Mouse (Mus musculus) bone marrow macrophage, adult 2 months (primary cell): ENCODE data around the gene Catsperz. TPM values are rescaled to one million over a fixed set of nuclear protein-coding genes. Genes with fewer than 3 reads are reported as not detected.
A peak's percentile ranks its signal among the peaks of the same experiment; 100 is the strongest.

Source experiments
- H3K27ac ChIP-seq: 2 replicates; pipeline ENCODE4 v1.5.1; 2012; ENCODE audit warnings: low read depth, low read length; ENCODE audit not compliant: insufficient read depth
- H3K4me1 ChIP-seq: 2 replicates; pipeline ENCODE4 v1.6.1; 2012; ENCODE audit warnings: low read length; ENCODE audit not compliant: control insufficient read depth, insufficient read depth
- H3K4me3 ChIP-seq: 2 replicates; pipeline ENCODE4 v1.5.1; 2012; ENCODE audit warnings: mild to moderate bottlenecking, low read length, moderate library complexity; ENCODE audit not compliant: insufficient read depth
- CTCF ChIP-seq: IDR thresholded peaks from 2 replicates; pipeline ENCODE4 v1.5.1; 2012; ENCODE audit warnings: low read depth, mild to moderate bottlenecking, low read length, moderate library complexity
- POLR2A ChIP-seq: IDR thresholded peaks from 2 replicates; pipeline ENCODE4 v1.6.1; 2012; ENCODE audit warnings: mild to moderate bottlenecking, low read depth, low read length, borderline replicate concordance
- polyA plus RNA-seq: library from polyadenylated mRNA; stranded (reverse); fragments of >200 nt; gene quantifications from 2 replicates; pipeline ENCODE4 v1.2.4, GENCODE M21; 2012; ENCODE audit not compliant: missing spikeins, insufficient read depth, insufficient read length

Gene Catsperz
- polyA plus RNA-seq, 1 experiment: not detected

- Histone ChIP-seq H3K27ac (no peak overlapping the region), H3K4me1 (peaks cover 31% of the 10 kb centered on the region), H3K4me3 (no peak overlapping the region)
- TF ChIP-seq POLR2A (no peak), CTCF (no peak)
Measured at GRCm38 (mm10) chr19:6949532-6949931, 24.4 kb upstream of the Catsperz start.

DNA sequence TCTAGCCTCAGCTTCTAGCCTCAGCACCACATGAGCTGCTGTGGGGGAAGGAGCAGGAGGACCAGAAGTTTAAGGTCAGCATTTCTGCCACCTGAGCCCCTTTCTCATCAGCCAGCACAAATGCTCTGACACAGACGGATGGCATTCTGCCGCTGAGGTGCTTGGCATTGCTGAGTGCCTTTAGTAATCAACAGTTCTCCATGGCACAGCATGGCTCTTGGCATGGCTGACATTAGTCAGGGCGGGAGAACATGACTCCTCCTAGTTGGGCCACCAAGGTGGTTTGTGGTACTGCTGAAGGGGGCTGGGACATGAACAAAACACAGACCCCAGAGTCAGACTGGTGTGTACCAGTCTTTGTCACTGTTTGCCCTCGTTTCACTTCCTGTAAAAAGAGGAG is 23.0 kb upstream of the Catsperz start:
- no peak for TF ChIP-seq POLR2A
- no peak for TF ChIP-seq CTCF
- Histone ChIP-seq H3K27ac (no peak overlapping the region), H3K4me1 (peaks cover 32% of the 10 kb centered on the region), H3K4me3 (no peak overlapping the region)

DNA sequence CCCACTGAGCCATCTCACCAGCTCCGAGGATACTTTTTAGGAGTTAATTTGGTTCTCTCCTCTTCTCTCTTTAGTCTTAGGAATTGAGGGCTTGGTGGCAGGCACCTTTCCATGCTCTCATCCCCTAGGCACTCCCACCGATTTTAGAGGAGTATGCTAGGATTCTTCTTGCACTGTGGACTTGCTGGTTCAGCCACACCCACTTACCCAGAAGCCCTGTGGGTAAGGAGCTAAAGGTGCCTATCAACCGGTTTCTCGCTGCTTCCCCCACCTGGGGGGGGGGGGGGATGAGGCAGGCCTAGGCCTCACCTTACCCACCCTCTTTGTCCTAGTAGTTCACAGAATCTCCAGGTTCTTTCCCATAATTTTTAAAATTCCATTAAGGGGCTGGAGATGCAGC is 22.6 kb upstream of the Catsperz start:
- Histone ChIP-seq H3K27ac (no peak overlapping the region), H3K4me3 (no peak overlapping the region), H3K4me1 (peaks cover 27% of the 10 kb centered on the region)
- TF ChIP-seq POLR2A (no peak), CTCF (no peak)

GRCm38 (mm10) chr19:6943709-6944108 is 18.5 kb upstream of the Catsperz start:
- H3K4me1 ChIP-seq: peaks cover 19% of the 10 kb centered on the region
- H3K27ac ChIP-seq: no peak overlapping the region
- no peak overlapping the region for H3K4me3 ChIP-seq
- no peak for TF ChIP-seq POLR2A
- TF ChIP-seq CTCF: no peak

DNA sequence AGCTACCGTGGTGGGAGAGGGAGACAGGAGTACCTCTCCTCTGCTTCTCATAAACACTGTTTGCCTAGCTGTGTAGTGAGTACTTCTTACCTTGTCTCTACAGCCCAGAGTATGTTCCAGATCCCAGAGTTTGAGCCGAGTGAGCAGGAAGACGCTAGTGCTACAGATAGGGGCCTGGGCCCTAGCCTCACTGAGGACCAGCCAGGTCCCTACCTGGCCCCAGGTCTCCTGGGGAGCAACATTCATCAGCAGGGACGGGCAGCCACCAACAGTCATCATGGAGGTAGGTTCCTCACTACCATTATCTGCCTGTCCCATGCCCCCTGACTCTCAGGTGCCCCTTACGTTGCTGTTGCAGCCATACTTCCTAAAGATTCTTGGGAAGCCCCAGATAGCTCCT is 17.6 kb upstream of the Catsperz start:
- peak overlapping the region; percentile 40 for H3K27ac ChIP-seq
- H3K4me3 ChIP-seq: peak overlapping the region; percentile 64
- H3K4me1 ChIP-seq: peaks cover 15% of the 10 kb centered on the region
- no peak for TF ChIP-seq POLR2A
- TF ChIP-seq CTCF: no peak

- Histone ChIP-seq H3K4me3 (peak within 1 kb of the TSS; percentile 92), H3K27ac (peak within 1 kb of the TSS; percentile 97), H3K4me1 (peaks cover 15% of the 10 kb centered on the region)
- TF ChIP-seq POLR2A (0 out of 2 replicates have a peak, but pooled peaks have one; percentile 25), CTCF (no peak)
Measured at GRCm38 (mm10) chr19:6942249-6942691, 17.1 kb upstream of the Catsperz start, which contains the start of gene Gpr137. Gene Gpr137 (minus strand): TSS chr19:6942480.

- TF ChIP-seq CTCF (no peak), POLR2A (no peak; the same call in 1 of the 2 replicates)
- peak within 1 kb of the TSS; percentile 97 for H3K27ac ChIP-seq
- peaks cover 10% of the 10 kb centered on the region for H3K4me1 ChIP-seq
- peak within 1 kb of the TSS; percentile 92 for H3K4me3 ChIP-seq
Measured at GRCm38 (mm10) chr19:6941372-6942248, 16.4 kb upstream of the Catsperz start, which contains the start of gene Bad. Gene Bad (plus strand): TSS chr19:6941861.

- Histone ChIP-seq H3K4me3 (peak overlapping the region; percentile 92), H3K27ac (peak overlapping the region; percentile 57), H3K4me1 (peaks cover 2% of the 10 kb centered on the region; the same call in 1 of the 2 replicates)
- TF ChIP-seq POLR2A (no peak), CTCF (no peak)
Measured at GRCm38 (mm10) chr19:6940396-6941351, 15.5 kb upstream of the Catsperz start.

GRCm38 (mm10) chr19:6939106-6940002 is 14.2 kb upstream of the Catsperz start:
- TF ChIP-seq CTCF: no peak
- no peak for TF ChIP-seq POLR2A
- H3K4me1 ChIP-seq: peaks cover 2% of the 10 kb centered on the region; the same call in 1 of the 2 replicates
- H3K4me3 ChIP-seq: no peak overlapping the region
- H3K27ac ChIP-seq: no peak overlapping the region
